Mouse (Mus musculus): Measurements from ENCODE around the gene Itpr2.

GRCm38 (mm10) chr6:146298712-146299111, 203.3 kb downstream of the Itpr2 start:
- TF ChIP-seq GATA1 (IDR thresholded peaks at IDR 0.05; ENCODE audit: borderline replicate concordance, low read length) (no peak), FLI1 (IDR thresholded peaks at IDR 0.05; ENCODE audit: low read length) (no peak)

All from megakaryocyte, embryonic 14.5 days (primary cell).